Mouse (Mus musculus) frontal cortex, adult 2 months (tissue): ENCODE data around the gene Ankrd11. TPM values are rescaled to one million over a fixed set of nuclear protein-coding genes. Genes with fewer than 3 reads are reported as not detected.
A peak's percentile ranks its signal among the peaks of the same experiment; 100 is the strongest.
"Not testable (repeated sequence)": the region's sequence is repeated elsewhere in the genome, so short reads cannot be mapped to it uniquely, and the experiment has no call there.

Source experiments
- DNase-seq, 2 experiments: peaks; one replicate each; pipeline ENCODE4 v3.0.0; 2022; ENCODE audit warnings: low spot score in 1 of 2; ENCODE audit errors: extremely low spot score in 1 of 2
- polyA plus RNA-seq: library from polyadenylated mRNA; depleted of rRNA; stranded (reverse); fragments of >200 nt; gene quantifications from 2 replicates; pipeline ENCODE4 v1.2.3, GENCODE M21; 2012; rRNA removed

Gene Ankrd11
- polyA plus RNA-seq, result 97.3 and 101 TPM in 2 replicates

- DNase-seq, result peak; percentile 100
Observed at GRCm38 (mm10) chr8:123042158-123042973, at the start of gene Ankrd11. Ankrd11 (minus strand) TSS chr8:123042277.

DNA sequence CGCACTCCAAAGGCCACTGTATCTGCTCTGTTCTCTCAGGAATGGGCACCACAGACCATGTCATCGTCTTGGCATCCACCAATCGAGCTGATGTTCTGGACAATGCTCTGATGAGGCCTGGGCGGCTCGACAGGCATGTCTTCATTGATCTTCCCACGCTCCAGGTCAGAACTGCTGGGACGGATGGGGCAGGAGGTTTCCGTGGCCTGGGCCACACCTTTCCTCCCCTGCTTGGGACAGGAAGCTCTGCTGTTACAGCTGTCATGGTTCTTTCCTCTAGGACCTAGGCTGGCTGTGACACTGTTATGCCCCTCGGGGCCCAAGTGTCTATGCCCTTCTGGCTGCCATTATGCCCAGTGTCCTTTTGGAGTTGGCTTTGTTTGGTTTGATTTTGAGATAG, 45.2 kb upstream of the Ankrd11 start:
- no peak for DNase-seq

GRCm38 (mm10) chr8:123083610-123084009, 41.5 kb upstream of the Ankrd11 start:
- peak; percentile 49 to 56 for DNase-seq

DNA sequence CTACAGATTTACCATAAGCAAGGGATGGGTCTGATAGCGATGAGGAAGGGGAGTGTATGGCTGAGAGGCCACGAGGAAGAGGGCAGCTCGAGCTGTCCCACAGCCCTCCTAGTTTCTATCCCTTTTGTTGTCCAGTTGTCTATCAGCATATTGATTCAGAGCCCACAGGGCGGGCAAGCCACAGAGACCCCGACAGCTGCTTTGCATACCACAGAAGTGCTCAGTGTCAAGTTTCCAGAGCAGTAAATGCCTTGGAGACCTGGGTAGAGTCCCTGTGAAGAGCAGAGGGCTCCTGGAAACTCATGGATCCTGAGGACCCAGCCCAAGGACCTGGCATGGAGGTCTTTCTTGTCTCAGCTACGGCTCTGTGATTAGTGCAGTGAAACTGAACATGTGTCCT, 40.9 kb upstream of the Ankrd11 start:
- no peak for DNase-seq

DNA sequence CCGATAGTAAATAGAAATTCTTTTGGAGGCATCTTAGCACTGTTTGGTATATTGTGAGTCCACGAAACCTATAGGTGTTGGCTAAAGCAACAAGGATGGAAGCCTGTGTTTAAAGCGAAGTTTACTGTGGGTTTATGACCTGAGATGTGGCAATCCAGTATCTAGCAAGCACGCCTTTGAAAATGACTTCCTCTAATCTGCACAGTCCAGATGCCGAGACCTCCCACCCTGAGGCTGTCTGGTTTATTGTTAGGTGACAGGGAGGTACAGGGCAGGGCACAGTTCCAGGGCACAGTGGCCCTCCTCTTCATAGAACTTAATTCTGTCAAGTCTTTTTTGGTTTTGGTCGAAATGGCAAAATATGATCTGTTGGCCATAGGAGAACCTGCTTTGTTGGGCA, 35.1 kb upstream of the Ankrd11 start:
- no peak for DNase-seq

DNA sequence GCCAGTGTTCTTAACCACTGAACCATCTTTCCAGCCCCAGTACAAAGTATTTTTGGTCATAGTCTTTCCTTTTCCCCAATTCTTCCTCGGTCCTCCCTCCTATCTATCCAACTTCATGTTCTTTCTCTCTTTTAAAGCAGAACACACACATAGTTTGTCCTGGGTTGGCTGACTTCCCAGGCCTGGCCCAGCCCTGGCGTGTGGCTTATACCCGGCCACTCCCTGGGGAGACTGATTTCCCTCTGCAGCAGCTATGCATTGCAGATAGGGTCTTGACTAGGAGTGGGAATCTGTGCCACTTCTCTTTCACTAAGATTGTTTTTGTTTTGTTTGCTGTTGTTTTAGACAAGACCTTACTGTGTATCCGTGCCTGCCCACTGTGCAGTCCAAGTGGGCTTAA, 29.1 kb upstream of the Ankrd11 start:
- no peak for DNase-seq

- no peak for DNase-seq
Observed at GRCm38 (mm10) chr8:123066101-123066683, 24.1 kb upstream of the Ankrd11 start.

DNA sequence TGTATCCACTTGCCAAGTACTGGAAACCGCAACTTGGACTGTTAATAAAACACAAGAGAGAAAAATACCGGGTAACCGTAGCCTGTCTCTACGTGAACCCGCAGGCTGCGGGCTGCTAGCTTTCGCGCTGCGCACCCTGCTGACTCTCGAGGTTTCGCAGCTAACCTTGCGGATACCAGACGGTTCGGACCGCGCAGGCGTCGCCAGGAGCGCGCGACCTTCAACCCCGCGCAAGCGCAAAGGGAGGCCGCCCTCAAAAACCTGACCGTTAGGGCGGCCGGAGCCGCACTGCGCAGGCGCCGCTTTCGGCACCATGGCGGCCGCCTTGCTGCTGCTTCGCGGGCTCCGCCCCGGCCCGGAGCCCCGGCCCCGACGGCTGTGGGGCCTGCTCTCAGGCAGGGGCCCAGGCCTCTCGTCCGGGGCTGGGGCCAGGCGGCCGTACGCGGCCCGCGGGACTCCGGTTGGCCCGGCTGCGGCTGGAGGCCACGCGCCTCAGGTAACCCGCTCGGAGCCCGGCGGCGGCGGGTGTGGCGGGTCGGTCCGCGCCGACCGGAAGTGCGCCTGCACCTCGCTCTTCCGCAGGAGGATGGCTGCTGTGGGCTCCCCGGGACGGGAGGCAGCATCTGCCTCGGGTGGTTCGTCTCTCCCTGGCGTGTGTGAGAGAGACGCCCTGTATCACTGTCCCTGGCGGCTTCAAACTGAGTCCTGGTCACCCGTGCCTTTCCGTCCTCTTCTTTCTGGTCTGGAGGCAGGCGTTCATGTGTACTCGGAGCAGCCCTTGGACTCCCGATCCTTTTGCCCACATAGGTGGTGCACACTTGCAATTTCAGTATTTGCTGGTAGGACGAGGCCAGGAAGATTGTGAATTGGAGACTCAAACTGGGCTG, 23.4 kb upstream of the Ankrd11 start:
- peak; percentile 85 to 97 for DNase-seq

DNA sequence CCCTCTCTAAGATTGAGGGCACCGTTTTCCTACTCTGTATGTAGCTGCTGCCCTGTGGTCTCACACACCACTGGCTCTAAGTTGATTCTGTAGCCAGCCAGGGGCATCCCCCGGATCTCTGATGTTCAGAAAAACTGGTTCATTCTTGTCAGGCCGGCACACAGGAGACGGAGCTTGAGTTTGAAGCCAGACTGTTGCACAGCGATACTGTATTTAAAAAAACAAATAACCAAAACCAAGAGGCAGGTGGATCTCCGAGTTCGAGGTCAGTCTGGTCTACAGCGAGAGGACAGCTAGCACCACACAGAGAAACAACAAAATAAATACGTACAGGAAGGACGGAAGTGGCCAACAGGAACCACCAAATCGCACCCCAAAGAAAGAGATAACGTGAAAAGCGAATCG, 22.7 kb upstream of the Ankrd11 start:
- no peak for DNase-seq

DNA sequence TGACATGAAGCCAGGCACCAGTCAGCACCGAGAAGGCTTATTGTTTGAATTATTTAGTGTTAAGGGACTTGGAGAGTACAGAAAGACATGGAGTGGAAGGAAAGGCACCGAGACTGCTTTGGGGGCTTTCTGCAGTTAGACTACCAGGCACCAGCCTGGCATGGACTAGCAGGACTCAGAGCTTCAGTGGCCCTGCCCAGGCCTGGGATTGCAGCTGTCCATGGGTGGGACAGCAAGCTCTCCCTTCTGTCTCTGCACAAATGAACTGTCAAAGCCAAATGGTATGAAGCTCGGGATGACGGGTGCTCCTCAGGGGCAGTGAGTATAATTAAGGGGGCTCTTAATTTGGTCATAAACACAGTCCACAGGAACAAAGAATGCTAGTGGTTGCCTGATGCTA, 22.0 kb upstream of the Ankrd11 start:
- no peak for DNase-seq

DNA sequence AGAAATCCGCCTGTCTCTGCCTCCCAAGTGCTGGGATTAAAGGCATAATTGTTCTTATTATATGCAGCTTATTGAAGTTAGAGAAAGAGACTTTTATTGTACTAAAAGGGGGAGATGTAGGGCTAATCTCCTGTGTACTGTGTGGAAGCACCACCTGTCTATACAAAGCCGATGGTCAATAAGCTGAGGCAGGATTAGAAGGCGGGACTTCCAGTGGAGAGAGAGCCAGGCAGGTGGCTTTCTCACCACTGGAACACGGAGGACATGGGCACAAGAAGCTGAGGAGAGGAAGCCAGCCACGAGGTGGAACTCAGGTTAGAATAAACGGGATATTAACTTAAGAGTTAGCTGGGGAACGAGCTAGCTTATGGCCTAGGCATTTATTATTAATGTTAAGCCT, 20.6 kb upstream of the Ankrd11 start, which contains the start of gene Spg7:
TSS of gene Spg7 (plus strand) at position 222 of the 400 bp plus-strand sequence.
- no peak for DNase-seq

GRCm38 (mm10) chr8:123051458-123051857, 9.4 kb upstream of the Ankrd11 start:
- DNase-seq, result no peak

DNA sequence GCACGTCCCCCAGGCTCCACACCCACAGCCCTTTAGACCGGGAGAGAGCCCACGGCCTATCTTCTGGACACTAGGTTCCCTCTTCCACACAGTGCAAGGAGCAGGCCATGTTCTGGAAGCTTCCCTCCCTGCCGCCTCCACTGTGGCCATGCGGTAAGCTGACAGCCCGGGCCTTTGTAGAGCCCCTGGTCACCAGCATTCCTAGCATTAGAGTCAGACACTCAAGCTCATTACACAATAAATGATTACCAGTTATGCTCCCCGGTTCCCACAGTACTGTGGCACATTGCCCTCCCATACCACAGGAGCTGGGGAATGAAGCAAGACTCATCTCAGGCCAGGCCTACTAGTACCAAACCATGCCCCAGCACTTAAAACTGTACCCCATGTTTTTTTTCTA, 6.3 kb upstream of the Ankrd11 start:
- no peak for DNase-seq

DNA sequence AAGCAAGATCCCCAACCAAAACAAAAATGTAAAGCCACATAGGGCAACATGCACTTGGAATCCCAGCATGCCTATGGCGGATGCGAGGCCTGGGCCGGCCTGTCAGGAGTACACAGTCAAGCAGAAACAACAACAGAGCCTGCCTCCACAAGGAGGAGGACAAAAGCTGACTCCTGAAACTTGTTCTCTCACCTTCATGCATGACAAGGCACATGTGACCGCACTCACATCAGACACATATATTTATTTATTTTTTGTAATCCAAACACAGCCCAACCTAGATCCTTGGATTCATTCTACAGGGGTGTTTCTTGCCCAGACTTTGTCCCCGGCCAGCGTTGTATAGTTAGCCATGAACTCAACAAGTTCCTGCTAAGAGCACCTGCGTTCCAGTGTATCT, 5.8 kb upstream of the Ankrd11 start:
- DNase-seq, result no peak

GRCm38 (mm10) chr8:123046706-123047105, 4.6 kb upstream of the Ankrd11 start:
- no peak for DNase-seq

GRCm38 (mm10) chr8:123044743-123045425, 2.8 kb upstream of the Ankrd11 start:
- DNase-seq, result not testable (repeated sequence)

- DNase-seq, result no peak
Observed at GRCm38 (mm10) chr8:123043941-123044340, 1.9 kb upstream of the Ankrd11 start.

DNA sequence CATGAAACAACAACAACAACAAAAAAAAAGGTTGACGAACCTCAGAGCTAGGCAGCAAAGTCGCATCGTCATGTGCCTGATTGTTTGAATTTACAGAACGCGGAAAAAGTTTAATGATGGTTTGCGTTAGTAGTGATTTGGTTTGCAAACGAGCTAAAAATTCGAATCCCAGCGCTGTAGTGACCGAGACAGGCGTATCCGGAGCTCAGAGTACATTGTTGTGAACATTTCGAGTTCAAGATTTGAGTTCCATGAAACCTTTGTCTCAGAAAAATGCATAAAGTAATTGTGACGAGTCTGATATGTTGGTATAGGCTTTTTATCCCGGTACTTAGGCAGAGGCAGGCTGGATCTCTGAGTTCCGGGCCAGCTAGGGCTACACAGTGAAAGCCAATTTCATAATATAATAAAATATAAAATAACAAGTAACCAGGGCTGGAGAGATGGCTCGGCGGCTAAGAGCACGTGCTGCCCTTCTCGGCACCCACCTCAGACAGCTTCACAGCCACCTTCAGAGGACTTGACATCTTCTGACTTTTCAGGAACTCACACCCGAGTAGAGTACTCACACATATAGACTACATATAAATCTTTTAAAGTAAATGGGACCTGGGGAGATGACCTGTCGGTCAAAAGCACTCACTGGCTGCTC, 1.0 kb upstream of the Ankrd11 start:
- no peak for DNase-seq

- no peak for DNase-seq
Observed at GRCm38 (mm10) chr8:123041774-123042105, 337 bp downstream of the Ankrd11 start.
